Mouse (Mus musculus): ENCODE results near the gene Serbp1.

GRCm38 (mm10) chr6:67244451-67244850, 6.5 kb downstream of the Serbp1 start:
- TF ChIP-seq CTCF (IDR thresholded peaks at IDR 0.05; ENCODE audit: borderline replicate concordance, extremely low read depth, insufficient read depth, insufficient read length): no peak
- no peak for TF ChIP-seq POLR2A (IDR thresholded peaks at IDR 0.05; ENCODE audit: borderline replicate concordance, extremely low read depth, insufficient read depth, insufficient read length, poor library complexity, severe bottlenecking)

Measured in brain, embryonic 14.5 days (tissue).